Mouse (Mus musculus) kidney, adult 10 weeks (tissue): ENCODE data around the gene Gm49425. TPM values are rescaled to one million over a fixed set of nuclear protein-coding genes. Genes with fewer than 3 reads are reported as not detected.

ENCODE experiments used
- polyA plus RNA-seq: library from polyadenylated mRNA; stranded (reverse); fragments of 350-450 nt; fragmentation: Illumina TruSeq; extraction: RNeasy Lipid Tissue Mini Kit (QIAGEN cat#74804); gene quantifications from one replicate; pipeline ENCODE4 v1.2.3, GENCODE M21; 2014; ENCODE audit warnings: low read depth, low replicate concordance

Gene Gm49425
- polyA plus RNA-seq: not detected

DNA sequence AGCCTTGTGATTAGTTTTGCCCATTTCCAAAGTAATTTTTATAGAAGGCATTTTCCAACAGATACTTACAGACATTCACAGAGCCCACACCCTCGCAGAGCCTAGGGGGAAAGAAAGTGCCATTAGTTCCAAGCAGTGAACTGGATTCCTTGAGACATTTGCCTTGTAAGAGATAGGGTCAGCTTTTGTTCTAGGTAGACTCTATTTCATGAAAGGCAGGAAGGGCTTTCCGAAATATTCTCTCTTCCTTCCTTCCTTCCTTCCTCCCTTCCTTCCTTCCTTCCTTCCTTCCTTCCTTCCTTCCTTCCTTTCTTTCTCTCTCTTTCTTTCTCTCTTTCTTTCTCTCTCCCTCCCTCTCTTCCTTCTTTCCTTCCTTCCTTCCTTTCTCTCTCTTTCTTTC, at the start of gene Gm49425:
Gene Gm49425, minus strand, starts transcription at position 101 of the 400 bp plus-strand sequence.

GRCm38 (mm10) chr15:101562850-101563249, 45.8 kb upstream of the Gm49425 start, which contains the start of gene Krt90:
Krt90 (minus strand) TSS chr15:101562950.

GRCm38 (mm10) chr15:101550567-101550966, 33.5 kb upstream of the Gm49425 start, which contains the start of gene Krt82:
Krt82 (minus strand) TSS chr15:101550667.

GRCm38 (mm10) chr15:101532720-101533119, 15.7 kb upstream of the Gm49425 start, which contains the start of gene Krt84:
Krt84 (minus strand) TSS chr15:101532820.

DNA sequence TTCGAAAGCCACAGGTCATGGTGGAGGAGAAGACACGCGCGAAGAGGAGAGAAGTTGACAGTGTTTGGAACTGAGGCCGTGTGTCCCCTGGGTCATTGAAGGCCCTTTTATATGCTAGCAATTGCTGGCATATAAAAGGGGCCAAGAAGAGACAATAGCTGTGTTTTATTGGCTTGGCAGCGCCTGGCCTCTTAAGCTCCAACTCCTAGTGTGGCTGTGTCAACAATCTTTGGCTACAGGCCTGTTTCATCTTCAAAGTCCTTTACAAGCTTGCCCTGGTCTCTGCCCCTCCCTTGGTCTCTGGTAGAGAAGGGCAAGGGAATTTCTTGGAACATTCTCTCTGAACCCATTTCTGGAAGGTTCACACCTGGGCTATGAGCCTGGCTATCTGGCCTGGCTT, 25.6 kb downstream of the Gm49425 start, which contains the start of gene Krt83:
Gene Krt83, minus strand, starts transcription at position 82 of the 400 bp plus-strand sequence.

GRCm38 (mm10) chr15:101472952-101473528, 44.0 kb downstream of the Gm49425 start, which contains the start of gene Krt86:
Krt86 (plus strand) TSS chr15:101473478.

Other genes with a start within 250 kb of the Gm49425 start
- not detected for gene Atg101, start 233.0 kb downstream of the Gm49425 start, polyA plus RNA-seq
- not detected for gene 6030408B16Rik, start 224.0 kb downstream of the Gm49425 start, polyA plus RNA-seq
- gene Krt80, start 147.1 kb downstream of the Gm49425 start, polyA plus RNA-seq: 1.1 TPM
- gene Krt7, start 106.2 kb downstream of the Gm49425 start, polyA plus RNA-seq: 6.0 TPM
- not detected for gene Krt87, start 78.5 kb downstream of the Gm49425 start, polyA plus RNA-seq
- not detected for gene Krt88, start 69.5 kb downstream of the Gm49425 start, polyA plus RNA-seq
- not detected for gene Krt81, start 53.5 kb downstream of the Gm49425 start, polyA plus RNA-seq
- gene Krt86, start 43.8 kb downstream of the Gm49425 start, polyA plus RNA-seq: not detected
- gene Krt83, start 25.7 kb downstream of the Gm49425 start, polyA plus RNA-seq: not detected
- not detected for gene Krt84, start 15.6 kb upstream of the Gm49425 start, polyA plus RNA-seq
- not detected for gene Krt82, start 33.4 kb upstream of the Gm49425 start, polyA plus RNA-seq
- gene Krt90, start 45.7 kb upstream of the Gm49425 start, polyA plus RNA-seq: not detected
- gene Krt75, start 56.6 kb upstream of the Gm49425 start, polyA plus RNA-seq: not detected
- gene Gm5414, start 110.9 kb upstream of the Gm49425 start, polyA plus RNA-seq: not detected
- gene Gm5478, start 130.1 kb upstream of the Gm49425 start, polyA plus RNA-seq: not detected
- not detected for gene Krt6b, start 163.0 kb upstream of the Gm49425 start, polyA plus RNA-seq
- gene Krt6a, start 177.0 kb upstream of the Gm49425 start, polyA plus RNA-seq: not detected
- not detected for gene Krt5, start 195.6 kb upstream of the Gm49425 start, polyA plus RNA-seq
- gene Krt71, start 225.8 kb upstream of the Gm49425 start, polyA plus RNA-seq: not detected